Mouse (Mus musculus) cerebellum, postnatal 10 days (tissue): Measurements from ENCODE around the gene Lct.
"Not testable (repeated sequence)": the region's sequence is repeated elsewhere in the genome, so short reads cannot be mapped to it uniquely, and the experiment has no call there.

Experiments
- DNase-seq, 2 experiments: peaks; one replicate each; pipeline ENCODE4 v3.0.0; 2021; ENCODE audit warnings: mixed read lengths in 2 of 2

The Lct gene

GRCm38 (mm10) chr1:128295296-128295695 is 32.8 kb downstream of the Lct start:
- DNase-seq: peak in 1 of 2 experiments; percentile 19

GRCm38 (mm10) chr1:128293524-128293923 is 34.6 kb downstream of the Lct start:
- DNase-seq: peak; percentile 73 to 80

- peak; percentile 59 to 67 for DNase-seq
Measured at GRCm38 (mm10) chr1:128290295-128290694, 37.8 kb downstream of the Lct start.

GRCm38 (mm10) chr1:128285136-128285535 is 43.0 kb downstream of the Lct start:
- DNase-seq: peak; percentile 31 to 51

GRCm38 (mm10) chr1:128284157-128284690 is 43.9 kb downstream of the Lct start:
- DNase-seq: no peak

GRCm38 (mm10) chr1:128282924-128283323 is 45.2 kb downstream of the Lct start:
- no peak for DNase-seq

- DNase-seq: no peak
Measured at GRCm38 (mm10) chr1:128281753-128282152, 46.4 kb downstream of the Lct start.

- no peak for DNase-seq
Measured at GRCm38 (mm10) chr1:128278563-128278962, 49.6 kb downstream of the Lct start.

GRCm38 (mm10) chr1:128275908-128276307 is 52.2 kb downstream of the Lct start:
- no peak for DNase-seq

- no peak for DNase-seq
Measured at GRCm38 (mm10) chr1:128270731-128271130, 57.4 kb downstream of the Lct start.

GRCm38 (mm10) chr1:128267061-128267460 is 61.1 kb downstream of the Lct start:
- DNase-seq: not testable (repeated sequence)

GRCm38 (mm10) chr1:128244727-128245355 is 83.3 kb downstream of the Lct start:
- peak; percentile 68 to 69 for DNase-seq

GRCm38 (mm10) chr1:128243996-128244726 is 84.0 kb downstream of the Lct start:
- DNase-seq: peak; percentile 98

- no peak for DNase-seq
Measured at GRCm38 (mm10) chr1:128243627-128243995, 84.5 kb downstream of the Lct start, which contains the start of gene Ubxn4. TSS of gene Ubxn4 (plus strand) at chr1:128243964.

GRCm38 (mm10) chr1:128235181-128235580 is 92.9 kb downstream of the Lct start:
- no peak for DNase-seq
